Mouse (Mus musculus) cerebellum, adult 2 months (tissue): ENCODE measurements around the gene Gm11549. TPM values are rescaled to one million over a fixed set of nuclear protein-coding genes. Genes with fewer than 3 reads are reported as not detected.

Experiments
- DNase-seq, 2 experiments: peaks; one replicate each; pipeline ENCODE4 v3.0.0; 2021
- H3K27ac ChIP-seq: fragments of 200-500 bp; 2 replicates; pipeline ENCODE4 v1.5.1; 2012; ENCODE audit warnings: low read length, control low read depth, inconsistent platforms; ENCODE audit not compliant: insufficient read depth
- H3K27me3 ChIP-seq: fragments of 200-500 bp; 2 replicates; pipeline ENCODE4 v1.6.1; 2012; ENCODE audit warnings: inconsistent platforms, mild to moderate bottlenecking, low read length, moderate library complexity; ENCODE audit not compliant: control insufficient read depth, insufficient read depth
- H3K4me1 ChIP-seq: fragments of 200-500 bp; 2 replicates; pipeline ENCODE4 v1.6.1; 2011; ENCODE audit warnings: low read length; ENCODE audit not compliant: control insufficient read depth, insufficient read depth
- H3K4me3 ChIP-seq: fragments of 200-500 bp; replicated peaks from 2 replicates; pipeline ENCODE3; 2011; ENCODE audit warnings: mild to moderate bottlenecking, low read depth, low read length, control low read depth; ENCODE audit not compliant: insufficient read depth
- CTCF ChIP-seq: fragments of 200-500 bp; IDR thresholded peaks from 2 replicates; pipeline ENCODE4 v1.5.1; 2011; ENCODE audit warnings: low read depth, mild to moderate bottlenecking, control low read depth, low read length, moderate library complexity, borderline replicate concordance; ENCODE audit not compliant: insufficient read depth
- POLR2A ChIP-seq: fragments of 200-500 bp; IDR thresholded peaks from 2 replicates; pipeline ENCODE4 v1.6.1; 2011; ENCODE audit warnings: low read length, control low read depth, borderline replicate concordance; ENCODE audit not compliant: insufficient read depth
- WGBS: fragments of 180-500 bp; shearing (Covaris S2); methylation state at CpG from one replicate; pipeline ENCODE4 v1.1.7; 2018; 5-methylcytosine and 5-hydroxymethylcytosine counted together
- polyA plus RNA-seq: library from polyadenylated mRNA; depleted of rRNA; stranded (reverse); fragments of >200 nt; gene quantifications from 2 replicates; pipeline ENCODE4 v1.2.3, GENCODE M21; 2012

Gm11549 gene
- polyA plus RNA-seq, 1 experiment, result 0.10 TPM

DNA sequence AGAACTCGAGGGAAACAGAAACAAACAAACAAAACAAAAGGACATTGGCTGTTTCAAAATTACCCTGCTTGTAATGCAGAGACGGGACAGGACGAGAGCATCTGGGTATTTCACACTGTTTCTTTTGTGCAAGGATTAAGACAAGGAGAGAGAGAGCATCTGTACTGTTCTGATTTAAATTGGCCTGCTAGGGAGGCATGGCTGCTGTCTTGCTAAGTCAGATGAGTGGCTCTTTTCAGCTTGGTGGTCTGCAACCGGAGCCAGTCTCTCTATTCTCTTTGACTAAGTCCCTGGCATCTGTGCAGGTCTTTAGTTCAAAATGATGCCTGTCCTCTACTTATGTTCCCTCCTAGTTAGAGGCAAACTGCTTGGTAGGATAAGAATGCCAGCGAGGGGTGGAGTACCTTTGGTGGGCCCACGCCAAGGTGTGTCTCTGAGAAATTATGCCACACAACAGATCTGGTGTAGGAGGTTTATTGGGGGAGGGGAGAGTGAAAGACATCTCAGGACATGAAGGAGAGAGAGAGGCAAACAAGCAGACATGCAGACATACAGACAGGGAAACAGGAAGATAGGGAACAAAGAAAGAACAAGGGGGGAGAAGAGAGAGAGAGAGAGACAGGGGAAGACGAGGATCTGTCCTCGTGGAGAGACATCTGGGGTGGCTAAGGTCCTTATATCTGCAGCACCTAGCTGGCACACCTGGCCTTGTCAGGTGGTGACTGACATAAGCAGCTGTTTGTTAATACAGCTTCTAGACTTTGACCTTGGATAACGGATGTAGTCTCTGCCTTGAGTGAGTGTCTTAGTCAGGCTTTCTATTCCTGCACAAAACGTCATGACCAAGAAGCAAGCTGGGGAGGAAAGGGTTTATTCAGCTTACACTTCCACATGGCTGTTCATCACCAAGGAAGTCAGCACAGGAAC is 15.5 kb downstream of the Gm11549 start:
- no peak overlapping the region for H3K4me3 ChIP-seq
- no peaks in the 10 kb centered on the region for H3K4me1 ChIP-seq
- no peak overlapping the region for H3K27ac ChIP-seq
- DNase-seq, result no peak
- WGBS, result 53% methylated on average over 10 of the region's 10 CpGs
- TF ChIP-seq CTCF (no peak), POLR2A (no peak)
- no peaks in the 10 kb centered on the region for H3K27me3 ChIP-seq

DNA sequence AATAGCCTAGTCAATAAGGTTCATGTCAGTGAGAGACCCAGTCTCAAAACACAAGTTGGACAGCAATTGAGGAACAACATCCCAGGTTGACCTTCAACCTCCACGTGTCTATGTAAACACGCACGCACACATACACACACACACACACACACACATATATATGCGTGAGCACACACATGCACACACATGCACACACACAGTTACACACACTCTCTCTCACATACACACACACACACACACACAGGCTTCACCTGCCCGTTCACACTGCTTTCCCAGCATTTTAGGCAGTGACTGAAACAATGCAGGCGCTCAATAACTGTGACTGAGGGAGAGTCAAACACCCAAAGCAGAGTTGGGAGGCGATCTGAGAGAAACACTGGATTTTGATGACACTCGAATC is 16.3 kb downstream of the Gm11549 start:
- Histone ChIP-seq H3K4me3 (no peak overlapping the region), H3K27ac (no peak overlapping the region), H3K27me3 (no peaks in the 10 kb centered on the region), H3K4me1 (no peaks in the 10 kb centered on the region)
- no peak for DNase-seq
- no peak for TF ChIP-seq CTCF
- no peak for TF ChIP-seq POLR2A
- WGBS, result 77% methylated on average over 8 of the region's 8 CpGs

DNA sequence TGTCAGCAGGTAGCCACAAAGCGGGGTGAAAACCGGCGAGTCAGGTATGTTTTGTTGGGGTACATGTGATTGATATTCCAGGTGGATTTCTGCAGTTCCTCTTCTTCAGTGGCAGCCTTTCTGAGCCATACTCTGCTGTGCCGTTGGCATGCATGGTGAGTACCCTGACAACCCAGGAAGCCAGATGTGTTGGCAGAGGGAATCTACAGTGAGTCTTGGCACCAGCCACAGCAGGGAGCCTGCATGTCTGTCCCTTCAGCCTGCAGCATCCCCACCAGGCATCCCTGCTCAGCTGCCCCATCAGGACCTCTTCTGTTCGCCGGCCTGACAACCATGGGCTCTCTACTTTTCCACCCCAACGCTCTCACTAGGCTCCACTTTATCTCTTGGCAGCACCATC is 20.1 kb downstream of the Gm11549 start:
- 37% methylated on average over 7 of the region's 7 CpGs for WGBS
- no peak for TF ChIP-seq CTCF
- TF ChIP-seq POLR2A, result no peak
- H3K27me3 ChIP-seq, result no peaks in the 10 kb centered on the region
- no peaks in the 10 kb centered on the region for H3K4me1 ChIP-seq
- no peak overlapping the region for H3K27ac ChIP-seq
- no peak for DNase-seq
- H3K4me3 ChIP-seq, result no peak overlapping the region

DNA sequence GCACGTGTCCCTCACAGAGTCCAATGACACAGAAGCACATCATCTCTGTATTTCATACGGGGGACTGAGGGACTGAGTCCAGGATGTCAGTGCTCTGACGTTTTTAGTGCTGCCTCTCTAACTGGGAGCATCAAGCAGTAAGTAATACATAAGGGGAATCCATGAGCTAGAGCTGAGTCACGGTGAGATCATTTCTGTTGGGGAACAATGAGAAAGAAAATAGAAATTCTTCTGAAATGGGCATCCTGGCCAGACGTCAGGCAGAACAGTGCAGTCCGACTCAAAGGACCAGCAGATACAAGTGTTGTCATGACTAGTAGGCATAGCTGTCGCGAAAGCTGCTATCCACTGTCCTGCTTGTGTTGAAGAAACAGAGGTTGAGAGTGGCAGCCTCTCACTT is 20.6 kb downstream of the Gm11549 start:
- WGBS, result 81% methylated on average over 8 of the region's 8 CpGs
- no peaks in the 10 kb centered on the region for H3K4me1 ChIP-seq
- TF ChIP-seq POLR2A (no peak), CTCF (no peak)
- no peak overlapping the region for H3K4me3 ChIP-seq
- H3K27ac ChIP-seq, result no peak overlapping the region
- DNase-seq, result no peak
- no peaks in the 10 kb centered on the region for H3K27me3 ChIP-seq

DNA sequence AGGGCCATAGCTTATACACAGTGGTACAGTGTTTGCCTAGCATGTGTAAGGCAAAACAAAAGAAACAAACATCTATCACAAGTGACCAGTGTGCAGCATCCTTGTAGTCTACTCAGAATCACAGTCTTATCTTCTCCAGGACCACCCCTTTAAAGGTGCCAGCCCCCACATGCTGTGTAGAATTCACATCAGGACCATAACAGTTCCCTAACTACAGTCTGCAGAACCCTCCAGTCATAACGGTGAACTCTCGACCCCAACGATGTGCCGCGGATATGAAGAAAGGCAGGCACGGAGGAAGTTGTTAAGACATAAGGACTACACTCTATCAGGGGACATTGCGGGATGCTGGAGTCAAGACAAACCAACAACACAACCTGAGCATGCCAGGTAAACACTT is 22.2 kb downstream of the Gm11549 start:
- H3K4me1 ChIP-seq, result no peaks in the 10 kb centered on the region
- DNase-seq, result no peak
- WGBS, result 92% methylated on average over 7 of the region's 7 CpGs
- H3K27me3 ChIP-seq, result no peaks in the 10 kb centered on the region
- H3K27ac ChIP-seq, result no peak overlapping the region
- TF ChIP-seq POLR2A (no peak), CTCF (no peak)
- no peak overlapping the region for H3K4me3 ChIP-seq

DNA sequence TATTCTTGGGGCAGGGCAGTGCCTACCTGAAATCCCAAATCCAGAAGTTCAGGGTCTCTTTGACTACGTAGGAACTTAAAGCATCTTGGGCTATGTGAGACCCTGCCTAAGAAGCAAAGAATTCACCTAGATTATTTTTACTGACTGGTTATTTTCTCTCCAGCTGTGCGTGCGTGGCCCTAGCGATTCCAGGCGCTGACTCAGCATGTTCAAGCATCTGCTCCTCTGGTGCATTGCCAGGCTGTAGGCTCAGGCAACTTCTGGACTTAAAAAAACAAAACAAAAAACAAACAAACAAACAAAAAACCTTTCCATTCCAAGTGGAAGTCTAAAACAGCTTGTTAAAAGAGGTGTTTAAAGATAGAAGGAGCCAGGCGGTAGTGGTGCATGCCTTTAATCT is 23.4 kb downstream of the Gm11549 start:
- no peak overlapping the region for H3K4me3 ChIP-seq
- TF ChIP-seq CTCF (no peak), POLR2A (no peak)
- H3K27me3 ChIP-seq, result no peaks in the 10 kb centered on the region
- H3K27ac ChIP-seq, result no peak overlapping the region
- 70% methylated on average over 6 of the region's 6 CpGs for WGBS
- no peaks in the 10 kb centered on the region for H3K4me1 ChIP-seq
- DNase-seq, result no peak

DNA sequence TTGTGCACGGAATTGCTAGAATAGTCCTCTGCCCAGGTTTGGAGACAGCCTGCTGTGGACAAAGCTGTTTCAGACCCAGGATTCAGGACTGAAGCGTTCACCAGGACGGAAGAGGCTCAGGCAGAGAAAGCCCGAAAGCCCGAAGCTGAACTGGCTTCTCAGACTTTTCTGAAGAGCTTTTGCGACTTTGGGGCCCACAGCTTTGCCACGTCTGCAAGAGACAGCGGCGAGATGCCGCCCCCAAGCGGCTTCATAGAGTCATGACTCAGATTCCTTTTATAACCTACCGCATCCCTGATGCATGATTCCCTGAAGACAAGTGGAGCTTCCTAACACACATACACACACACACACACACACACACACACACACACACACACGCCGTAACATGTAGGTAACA is 24.9 kb downstream of the Gm11549 start:
- H3K27ac ChIP-seq, result no peak overlapping the region
- no peak overlapping the region for H3K4me3 ChIP-seq
- no peaks in the 10 kb centered on the region for H3K27me3 ChIP-seq
- peak; percentile 54 to 57 for DNase-seq
- H3K4me1 ChIP-seq, result no peaks in the 10 kb centered on the region
- WGBS, result 13% methylated on average over 14 of the region's 14 CpGs
- TF ChIP-seq POLR2A (no peak), CTCF (peak; percentile 66)

DNA sequence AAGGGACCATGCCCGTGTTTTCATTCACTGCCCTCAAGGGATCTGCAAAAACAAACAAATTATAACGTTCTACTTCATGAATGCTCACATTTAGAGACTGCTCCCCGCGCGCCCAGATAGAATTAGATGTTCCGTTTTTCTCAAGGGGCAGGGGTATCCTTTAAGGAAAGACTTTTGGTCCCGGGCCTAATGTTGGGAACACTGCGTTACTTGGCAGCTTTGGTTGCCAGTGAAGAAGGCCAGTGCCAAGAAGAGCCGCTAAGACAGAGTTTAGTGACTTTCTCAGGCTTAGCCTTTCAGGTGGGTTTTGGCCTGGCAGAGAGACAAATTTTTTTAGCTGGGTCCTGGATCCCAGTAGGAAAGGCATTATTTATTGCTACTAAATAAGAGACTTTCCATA is 25.3 kb downstream of the Gm11549 start:
- no peak overlapping the region for H3K27ac ChIP-seq
- no peaks in the 10 kb centered on the region for H3K4me1 ChIP-seq
- H3K4me3 ChIP-seq, result no peak overlapping the region
- TF ChIP-seq CTCF (no peak), POLR2A (no peak)
- H3K27me3 ChIP-seq, result no peaks in the 10 kb centered on the region
- WGBS, result 61% methylated on average over 9 of the region's 9 CpGs
- DNase-seq, result no peak
